Mouse (Mus musculus): Measurements from ENCODE around the gene Foxp1. TPM values are rescaled to one million over a fixed set of nuclear protein-coding genes. Genes with fewer than 3 reads are reported as not detected.
A peak's percentile ranks its signal among the peaks of the same experiment; 100 is the strongest.

Foxp1 gene
- polyA plus RNA-seq, 1 experiment from 2014 or later, result 110 TPM

DNA sequence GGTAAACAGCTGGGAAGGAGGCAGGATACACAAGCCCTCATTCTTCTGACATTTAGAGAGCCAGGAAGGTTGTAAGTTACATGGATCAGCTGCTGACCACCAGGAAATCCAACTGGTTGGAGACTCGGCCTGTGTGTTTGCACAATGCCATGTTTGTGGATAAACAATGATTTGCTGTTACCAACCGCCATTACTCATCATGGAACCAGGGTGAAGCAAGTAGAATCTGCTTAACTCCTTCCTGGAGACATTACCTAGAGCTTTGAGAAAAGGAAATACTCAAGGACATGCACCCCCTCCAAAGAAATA lies 348.7 kb downstream of the Foxp1 start:
- no peak overlapping the region for H3K4me2 ChIP-seq
- no peaks in the 10 kb centered on the region for H3K36me3 ChIP-seq (ENCODE audit: control insufficient read depth, insufficient read depth, low read length)
- ATAC-seq (replicated peaks; ENCODE audit: insufficient number of reproducible peaks, low FRiP score, low TSS enrichment), result no peak
- H3K27ac ChIP-seq (ENCODE audit: low read depth, low read length), result no peak overlapping the region
- no peak overlapping the region for H3K4me3 ChIP-seq (ENCODE audit: low read depth, low read length)
- peaks cover 45% of the 10 kb centered on the region for H3K4me1 ChIP-seq (ENCODE audit: control insufficient read depth, insufficient read depth, low read length)
- no peaks in the 10 kb centered on the region for H3K9me3 ChIP-seq (replicated peaks; ENCODE audit: control insufficient read depth, low read length)
- no peaks in the 10 kb centered on the region for H3K27me3 ChIP-seq (ENCODE audit: control insufficient read depth, insufficient read depth, low read length)
- 62% methylated on average over 2 of the region's 2 CpGs for WGBS (ENCODE audit: insufficient replicate concordance)
- H3K9ac ChIP-seq (ENCODE audit: low read depth, low read length), result no peak overlapping the region

DNA sequence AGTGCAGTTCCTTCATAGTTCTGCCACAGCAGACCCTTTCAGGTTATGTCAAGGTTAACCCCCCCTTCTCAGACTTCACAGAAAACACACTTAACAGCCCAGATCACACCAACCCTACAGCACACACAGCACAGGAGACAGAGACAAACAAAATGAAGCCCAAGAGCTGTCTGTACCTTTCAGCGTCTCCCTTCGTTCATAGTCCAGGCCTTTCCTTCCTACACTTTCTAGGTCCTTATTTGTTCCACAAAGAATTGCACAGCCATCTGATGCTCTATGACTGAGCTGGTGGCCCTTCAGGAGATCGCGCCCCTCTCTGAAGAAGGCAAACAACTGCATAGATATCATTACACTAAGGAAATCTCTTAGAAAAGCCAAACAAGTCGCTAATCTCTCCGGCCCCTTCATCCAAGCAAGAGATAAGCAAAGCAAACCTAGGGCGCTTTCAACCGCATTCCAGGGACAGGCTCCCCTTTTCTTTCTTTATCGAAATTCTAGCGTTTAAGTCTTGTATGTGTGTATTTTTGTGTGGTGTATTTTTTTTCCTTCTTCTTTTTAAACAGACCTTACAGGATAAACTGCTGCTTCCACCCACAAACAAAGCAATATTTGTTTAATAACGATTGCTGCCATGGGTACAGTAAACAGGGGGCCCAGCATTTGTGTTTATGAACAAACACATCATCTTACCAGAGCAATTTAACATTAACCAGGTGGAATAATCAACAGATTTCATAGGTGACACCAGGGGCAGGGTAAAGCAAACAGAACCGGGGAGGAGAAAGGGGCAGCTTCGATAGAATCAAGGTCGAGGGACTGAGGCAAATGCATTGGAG lies 349.2 kb downstream of the Foxp1 start:
- 15% methylated on average over 14 of the region's 14 CpGs for WGBS (ENCODE audit: insufficient replicate concordance)
- peaks cover 45% of the 10 kb centered on the region for H3K4me1 ChIP-seq (ENCODE audit: control insufficient read depth, insufficient read depth, low read length)

GRCm38 (mm10) chr6:99172589-99172986 lies 349.9 kb downstream of the Foxp1 start:
- no peak for ATAC-seq (replicated peaks; ENCODE audit: insufficient number of reproducible peaks, low FRiP score, low TSS enrichment)
- H3K4me1 ChIP-seq (ENCODE audit: control insufficient read depth, insufficient read depth, low read length), result peaks cover 45% of the 10 kb centered on the region
- H3K36me3 ChIP-seq (ENCODE audit: control insufficient read depth, insufficient read depth, low read length), result no peaks in the 10 kb centered on the region
- H3K4me3 ChIP-seq (ENCODE audit: low read depth, low read length), result no peak overlapping the region
- peak overlapping the region; percentile 70 for H3K27ac ChIP-seq (ENCODE audit: low read depth, low read length)
- H3K9me3 ChIP-seq (replicated peaks; ENCODE audit: control insufficient read depth, low read length), result no peaks in the 10 kb centered on the region
- H3K4me2 ChIP-seq, result peak overlapping the region; percentile 49
- WGBS (ENCODE audit: insufficient replicate concordance), result 38% methylated on average over 6 of the region's 6 CpGs
- no peaks in the 10 kb centered on the region for H3K27me3 ChIP-seq (ENCODE audit: control insufficient read depth, insufficient read depth, low read length)
- peak overlapping the region; percentile 55; the same call in 1 of the 2 replicates for H3K9ac ChIP-seq (ENCODE audit: low read depth, low read length)

More for the DNA sequence above, 349.2 kb downstream of the Foxp1 start:
- Histone ChIP-seq H3K4me2 (peak overlapping the region; percentile 49), H3K9me3 (replicated peaks; ENCODE audit: control insufficient read depth, low read length) (no peaks in the 10 kb centered on the region), H3K27me3 (ENCODE audit: control insufficient read depth, insufficient read depth, low read length) (no peaks in the 10 kb centered on the region), H3K9ac (ENCODE audit: low read depth, low read length) (peak overlapping the region; percentile 55), H3K4me3 (ENCODE audit: low read depth, low read length) (peak overlapping the region; percentile 14; the same call in 1 of the 2 replicates), H3K27ac (ENCODE audit: low read depth, low read length) (peak overlapping the region; percentile 70), H3K36me3 (ENCODE audit: control insufficient read depth, insufficient read depth, low read length) (no peaks in the 10 kb centered on the region)
- ATAC-seq (replicated peaks; ENCODE audit: insufficient number of reproducible peaks, low FRiP score, low TSS enrichment), result no peak

- Histone ChIP-seq H3K4me2 (peak overlapping the region; percentile 49; the same call in 1 of the 2 replicates), H3K36me3 (ENCODE audit: control insufficient read depth, insufficient read depth, low read length) (no peaks in the 10 kb centered on the region), H3K4me1 (ENCODE audit: control insufficient read depth, insufficient read depth, low read length) (peaks cover 42% of the 10 kb centered on the region), H3K27ac (ENCODE audit: low read depth, low read length) (peak overlapping the region; percentile 70), H3K27me3 (ENCODE audit: control insufficient read depth, insufficient read depth, low read length) (no peaks in the 10 kb centered on the region), H3K9me3 (replicated peaks; ENCODE audit: control insufficient read depth, low read length) (no peaks in the 10 kb centered on the region), H3K4me3 (ENCODE audit: low read depth, low read length) (no peak overlapping the region), H3K9ac (ENCODE audit: low read depth, low read length) (no peak overlapping the region)
- 56% methylated on average over 8 of the region's 8 CpGs for WGBS (ENCODE audit: insufficient replicate concordance)
- no peak for ATAC-seq (replicated peaks; ENCODE audit: insufficient number of reproducible peaks, low FRiP score, low TSS enrichment)
Measured at GRCm38 (mm10) chr6:99171901-99172588, 350.5 kb downstream of the Foxp1 start.

DNA sequence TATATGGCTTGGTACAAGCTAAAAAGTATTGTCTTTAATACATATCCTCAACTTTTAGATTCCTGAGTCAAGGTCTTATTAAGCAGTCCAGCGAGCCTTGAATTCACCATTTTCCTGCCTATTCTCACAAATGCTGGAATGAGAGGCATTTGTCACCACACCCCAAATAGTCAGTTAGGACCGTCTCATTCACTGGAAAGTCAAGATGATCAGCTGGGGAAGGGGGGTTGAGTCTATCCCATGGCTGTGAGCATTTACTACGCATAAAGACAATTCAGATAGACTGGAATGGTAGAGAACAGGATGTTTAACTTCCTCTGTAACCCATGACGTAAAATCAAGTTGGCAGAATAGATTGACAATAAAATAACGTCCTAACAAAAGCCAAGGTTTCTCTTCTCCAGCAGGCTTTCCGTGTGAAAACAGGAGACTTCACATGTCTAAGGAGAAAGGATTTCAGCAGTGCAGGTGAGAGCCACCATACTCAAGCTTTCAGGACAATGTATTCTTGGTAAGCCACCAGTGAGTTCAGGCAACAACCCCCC lies 351.2 kb downstream of the Foxp1 start:
- H3K27ac ChIP-seq (ENCODE audit: low read depth, low read length), result peak overlapping the region; percentile 70
- H3K4me3 ChIP-seq (ENCODE audit: low read depth, low read length), result no peak overlapping the region
- no peaks in the 10 kb centered on the region for H3K36me3 ChIP-seq (ENCODE audit: control insufficient read depth, insufficient read depth, low read length)
- ATAC-seq (replicated peaks; ENCODE audit: insufficient number of reproducible peaks, low FRiP score, low TSS enrichment), result no peak
- peaks cover 43% of the 10 kb centered on the region for H3K4me1 ChIP-seq (ENCODE audit: control insufficient read depth, insufficient read depth, low read length)
- no peak overlapping the region for H3K9ac ChIP-seq (ENCODE audit: low read depth, low read length)
- no peak overlapping the region for H3K4me2 ChIP-seq
- 57% methylated on average over 6 of the region's 6 CpGs for WGBS (ENCODE audit: insufficient replicate concordance)
- H3K27me3 ChIP-seq (ENCODE audit: control insufficient read depth, insufficient read depth, low read length), result no peaks in the 10 kb centered on the region
- no peaks in the 10 kb centered on the region for H3K9me3 ChIP-seq (replicated peaks; ENCODE audit: control insufficient read depth, low read length)

DNA sequence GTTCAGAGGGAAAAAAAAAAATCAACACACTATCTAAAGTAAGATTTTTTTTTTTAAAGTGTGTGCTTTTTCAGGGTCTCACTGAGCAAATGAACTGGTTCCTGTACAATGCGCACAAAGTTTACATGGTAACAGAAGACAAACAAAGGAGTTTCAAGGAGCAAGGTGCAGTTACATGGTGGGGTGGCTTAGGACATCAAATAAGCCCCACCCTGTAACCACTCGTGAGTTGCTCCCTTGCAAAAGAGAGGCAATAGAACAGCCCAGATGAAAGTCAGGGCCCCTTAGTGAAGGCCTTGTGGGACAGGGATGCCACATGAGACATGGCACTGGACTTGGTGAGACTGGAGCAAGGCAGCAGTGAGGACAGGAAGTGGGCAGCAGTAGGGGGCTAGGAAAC lies 353.8 kb downstream of the Foxp1 start:
- no peaks in the 10 kb centered on the region for H3K9me3 ChIP-seq (replicated peaks; ENCODE audit: control insufficient read depth, low read length)
- no peaks in the 10 kb centered on the region for H3K27me3 ChIP-seq (ENCODE audit: control insufficient read depth, insufficient read depth, low read length)
- 73% methylated on average over 2 of the region's 2 CpGs for WGBS (ENCODE audit: insufficient replicate concordance)
- peaks cover 29% of the 10 kb centered on the region for H3K4me1 ChIP-seq (ENCODE audit: control insufficient read depth, insufficient read depth, low read length)
- no peak overlapping the region for H3K27ac ChIP-seq (ENCODE audit: low read depth, low read length)
- no peaks in the 10 kb centered on the region for H3K36me3 ChIP-seq (ENCODE audit: control insufficient read depth, insufficient read depth, low read length)
- no peak overlapping the region for H3K4me2 ChIP-seq
- ATAC-seq (replicated peaks; ENCODE audit: insufficient number of reproducible peaks, low FRiP score, low TSS enrichment), result no peak
- H3K9ac ChIP-seq (ENCODE audit: low read depth, low read length), result no peak overlapping the region
- no peak overlapping the region for H3K4me3 ChIP-seq (ENCODE audit: low read depth, low read length)

GRCm38 (mm10) chr6:99167001-99167400 lies 355.5 kb downstream of the Foxp1 start:
- Histone ChIP-seq H3K9ac (ENCODE audit: low read depth, low read length) (no peak overlapping the region), H3K4me1 (ENCODE audit: control insufficient read depth, insufficient read depth, low read length) (peaks cover 11% of the 10 kb centered on the region), H3K27ac (ENCODE audit: low read depth, low read length) (no peak overlapping the region), H3K36me3 (ENCODE audit: control insufficient read depth, insufficient read depth, low read length) (no peaks in the 10 kb centered on the region), H3K4me3 (ENCODE audit: low read depth, low read length) (no peak overlapping the region), H3K27me3 (ENCODE audit: control insufficient read depth, insufficient read depth, low read length) (no peaks in the 10 kb centered on the region), H3K9me3 (replicated peaks; ENCODE audit: control insufficient read depth, low read length) (no peaks in the 10 kb centered on the region), H3K4me2 (no peak overlapping the region)
- 76% methylated on average over 8 of the region's 8 CpGs for WGBS (ENCODE audit: insufficient replicate concordance)
- ATAC-seq (replicated peaks; ENCODE audit: insufficient number of reproducible peaks, low FRiP score, low TSS enrichment), result no peak

- Histone ChIP-seq H3K4me2 (no peak overlapping the region), H3K27ac (ENCODE audit: low read depth, low read length) (no peak overlapping the region)
Measured at GRCm38 (mm10) chr6:99166169-99166568, 356.4 kb downstream of the Foxp1 start.

More at GRCm38 (mm10) chr6:99166169-99166568, 356.4 kb downstream of the Foxp1 start:
- Histone ChIP-seq H3K4me3 (ENCODE audit: low read depth, low read length) (no peak overlapping the region), H3K9me3 (replicated peaks; ENCODE audit: control insufficient read depth, low read length) (no peaks in the 10 kb centered on the region), H3K9ac (ENCODE audit: low read depth, low read length) (no peak overlapping the region), H3K36me3 (ENCODE audit: control insufficient read depth, insufficient read depth, low read length) (no peaks in the 10 kb centered on the region), H3K27me3 (ENCODE audit: control insufficient read depth, insufficient read depth, low read length) (no peaks in the 10 kb centered on the region), H3K4me1 (ENCODE audit: control insufficient read depth, insufficient read depth, low read length) (peaks cover 3% of the 10 kb centered on the region; the same call in 1 of the 2 replicates)
- 88% methylated on average over 4 of the region's 4 CpGs for WGBS (ENCODE audit: insufficient replicate concordance)
- ATAC-seq (replicated peaks; ENCODE audit: insufficient number of reproducible peaks, low FRiP score, low TSS enrichment), result no peak
